Mouse (Mus musculus): ENCODE results near the gene Wasf1. TPM values are rescaled to one million over a fixed set of nuclear protein-coding genes. Genes with fewer than 3 reads are reported as not detected.

Gene Wasf1
- polyA plus RNA-seq, 1 experiment from 2014 or later = 19.5 TPM

- Histone ChIP-seq H3K27ac (ENCODE audit: low read depth) (no peak overlapping the region), H3K9ac (ENCODE audit: low read length) (no peak overlapping the region), H3K27me3 (replicated peaks; ENCODE audit: control insufficient read depth, insufficient read depth, low read length) (no peaks in the 10 kb centered on the region), H3K4me1 (replicated peaks; ENCODE audit: control insufficient read depth, insufficient read depth, low read length) (no peaks in the 10 kb centered on the region), H3K4me3 (ENCODE audit: low read depth, low read length) (no peak overlapping the region), H3K9me3 (ENCODE audit: control insufficient read depth, low read length) (no peaks in the 10 kb centered on the region), H3K4me2 (ENCODE audit: low read length) (no peak overlapping the region), H3K36me3 (ENCODE audit: control insufficient read depth, insufficient read depth, low read length) (no peaks in the 10 kb centered on the region)
- no peak for DNase-seq (ENCODE audit: low spot score)
- no peak for ATAC-seq (replicated peaks; ENCODE audit: low FRiP score, low TSS enrichment, low read depth)
- 95% methylated on average over 1 of the region's 1 CpGs for WGBS
These were observed 22.9 kb downstream of the Wasf1 start for GRCm38 (mm10) chr10:40906131-40906530.

GRCm38 (mm10) chr10:40906802-40907201, 23.5 kb downstream of the Wasf1 start:
- no peaks in the 10 kb centered on the region for H3K36me3 ChIP-seq (ENCODE audit: control insufficient read depth, insufficient read depth, low read length)
- DNase-seq (ENCODE audit: low spot score) (no peak), ATAC-seq (replicated peaks; ENCODE audit: low FRiP score, low TSS enrichment, low read depth) (no peak)
- H3K9ac ChIP-seq (ENCODE audit: low read length) = no peak overlapping the region
- H3K4me2 ChIP-seq (ENCODE audit: low read length) = no peak overlapping the region
- H3K4me1 ChIP-seq (replicated peaks; ENCODE audit: control insufficient read depth, insufficient read depth, low read length) = no peaks in the 10 kb centered on the region
- H3K9me3 ChIP-seq (ENCODE audit: control insufficient read depth, low read length) = no peaks in the 10 kb centered on the region
- no peak overlapping the region for H3K27ac ChIP-seq (ENCODE audit: low read depth)
- 80% methylated on average over 7 of the region's 7 CpGs for WGBS
- H3K4me3 ChIP-seq (ENCODE audit: low read depth, low read length) = no peak overlapping the region
- no peaks in the 10 kb centered on the region for H3K27me3 ChIP-seq (replicated peaks; ENCODE audit: control insufficient read depth, insufficient read depth, low read length)

DNA sequence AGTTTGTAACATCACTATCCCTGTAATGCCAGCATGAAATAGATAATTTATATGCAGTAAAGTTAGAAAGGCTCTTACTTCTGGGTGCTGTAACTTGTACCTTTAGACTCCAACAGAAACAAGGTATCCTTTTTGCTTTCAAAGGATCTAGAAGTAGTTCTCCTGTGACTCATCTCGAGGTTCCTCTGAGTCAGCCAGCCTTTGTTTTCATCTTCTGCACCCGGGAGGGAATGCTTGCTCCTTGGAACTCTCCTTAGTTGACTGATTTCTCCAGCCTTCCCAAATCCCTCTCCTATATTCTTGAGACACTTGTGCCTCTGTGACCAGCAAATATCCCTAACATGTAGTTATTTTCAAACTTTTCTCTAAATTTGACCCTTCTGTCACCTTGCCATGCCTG, 25.3 kb downstream of the Wasf1 start:
- Histone ChIP-seq H3K4me2 (ENCODE audit: low read length) (no peak overlapping the region), H3K27ac (ENCODE audit: low read depth) (no peak overlapping the region), H3K9me3 (ENCODE audit: control insufficient read depth, low read length) (no peaks in the 10 kb centered on the region), H3K36me3 (ENCODE audit: control insufficient read depth, insufficient read depth, low read length) (no peaks in the 10 kb centered on the region), H3K4me1 (replicated peaks; ENCODE audit: control insufficient read depth, insufficient read depth, low read length) (no peaks in the 10 kb centered on the region), H3K9ac (ENCODE audit: low read length) (no peak overlapping the region), H3K4me3 (ENCODE audit: low read depth, low read length) (no peak overlapping the region), H3K27me3 (replicated peaks; ENCODE audit: control insufficient read depth, insufficient read depth, low read length) (no peaks in the 10 kb centered on the region)
- no peak for DNase-seq (ENCODE audit: low spot score)
- WGBS = 38% methylated on average over 2 of the region's 2 CpGs
- no peak for ATAC-seq (replicated peaks; ENCODE audit: low FRiP score, low TSS enrichment, low read depth)

DNA sequence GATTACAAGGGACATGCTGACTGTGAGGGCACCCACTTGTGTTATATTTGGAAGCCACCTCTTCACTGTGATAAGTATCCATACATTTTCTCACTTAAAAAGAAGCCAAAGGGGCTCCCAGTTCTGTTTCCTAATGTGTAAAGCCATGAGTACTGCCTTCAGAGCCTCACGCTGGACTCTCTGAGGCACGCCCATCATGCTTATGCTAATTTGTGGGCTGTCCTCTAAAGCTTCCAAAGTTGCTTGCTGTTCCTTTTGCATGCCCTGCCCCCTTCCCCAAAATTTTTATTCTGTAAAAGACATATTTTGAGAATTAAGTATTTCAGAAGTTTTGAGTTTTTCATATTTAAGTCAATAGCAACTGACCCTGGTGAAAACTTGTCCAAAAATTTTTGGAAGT, 27.5 kb downstream of the Wasf1 start:
- no peak overlapping the region for H3K27ac ChIP-seq (ENCODE audit: low read depth)
- no peak overlapping the region for H3K4me3 ChIP-seq (ENCODE audit: low read depth, low read length)
- no peak overlapping the region for H3K4me2 ChIP-seq (ENCODE audit: low read length)
- no peak overlapping the region for H3K9ac ChIP-seq (ENCODE audit: low read length)
- H3K36me3 ChIP-seq (ENCODE audit: control insufficient read depth, insufficient read depth, low read length) = no peaks in the 10 kb centered on the region
- no peaks in the 10 kb centered on the region for H3K27me3 ChIP-seq (replicated peaks; ENCODE audit: control insufficient read depth, insufficient read depth, low read length)
- no peaks in the 10 kb centered on the region for H3K9me3 ChIP-seq (ENCODE audit: control insufficient read depth, low read length)
- no peak for ATAC-seq (replicated peaks; ENCODE audit: low FRiP score, low TSS enrichment, low read depth)
- H3K4me1 ChIP-seq (replicated peaks; ENCODE audit: control insufficient read depth, insufficient read depth, low read length) = no peaks in the 10 kb centered on the region
- DNase-seq (ENCODE audit: low spot score) = no peak
- 74% methylated on average over 2 of the region's 2 CpGs for WGBS

GRCm38 (mm10) chr10:40915240-40915639, 32.0 kb downstream of the Wasf1 start:
- Histone ChIP-seq H3K4me3 (ENCODE audit: low read depth, low read length) (no peak overlapping the region), H3K4me1 (replicated peaks; ENCODE audit: control insufficient read depth, insufficient read depth, low read length) (no peaks in the 10 kb centered on the region), H3K27me3 (replicated peaks; ENCODE audit: control insufficient read depth, insufficient read depth, low read length) (no peaks in the 10 kb centered on the region), H3K9ac (ENCODE audit: low read length) (no peak overlapping the region), H3K9me3 (ENCODE audit: control insufficient read depth, low read length) (no peaks in the 10 kb centered on the region), H3K4me2 (ENCODE audit: low read length) (no peak overlapping the region), H3K27ac (ENCODE audit: low read depth) (no peak overlapping the region), H3K36me3 (ENCODE audit: control insufficient read depth, insufficient read depth, low read length) (no peaks in the 10 kb centered on the region)
- WGBS = 76% methylated on average over 2 of the region's 2 CpGs
- no peak for ATAC-seq (replicated peaks; ENCODE audit: low FRiP score, low TSS enrichment, low read depth)
- no peak for DNase-seq (ENCODE audit: low spot score)

GRCm38 (mm10) chr10:40918669-40919440, 35.6 kb downstream of the Wasf1 start:
- DNase-seq (ENCODE audit: low spot score) (no peak), ATAC-seq (replicated peaks; ENCODE audit: low FRiP score, low TSS enrichment, low read depth) (no peak)
- Histone ChIP-seq H3K9me3 (ENCODE audit: control insufficient read depth, low read length) (no peaks in the 10 kb centered on the region), H3K27ac (ENCODE audit: low read depth) (no peak overlapping the region), H3K4me2 (ENCODE audit: low read length) (no peak overlapping the region), H3K27me3 (replicated peaks; ENCODE audit: control insufficient read depth, insufficient read depth, low read length) (no peaks in the 10 kb centered on the region), H3K9ac (ENCODE audit: low read length) (no peak overlapping the region), H3K36me3 (ENCODE audit: control insufficient read depth, insufficient read depth, low read length) (peaks cover 9% of the 10 kb centered on the region), H3K4me1 (replicated peaks; ENCODE audit: control insufficient read depth, insufficient read depth, low read length) (no peaks in the 10 kb centered on the region), H3K4me3 (ENCODE audit: low read depth, low read length) (no peak overlapping the region)
- WGBS = 87% methylated on average over 8 of the region's 8 CpGs

DNA sequence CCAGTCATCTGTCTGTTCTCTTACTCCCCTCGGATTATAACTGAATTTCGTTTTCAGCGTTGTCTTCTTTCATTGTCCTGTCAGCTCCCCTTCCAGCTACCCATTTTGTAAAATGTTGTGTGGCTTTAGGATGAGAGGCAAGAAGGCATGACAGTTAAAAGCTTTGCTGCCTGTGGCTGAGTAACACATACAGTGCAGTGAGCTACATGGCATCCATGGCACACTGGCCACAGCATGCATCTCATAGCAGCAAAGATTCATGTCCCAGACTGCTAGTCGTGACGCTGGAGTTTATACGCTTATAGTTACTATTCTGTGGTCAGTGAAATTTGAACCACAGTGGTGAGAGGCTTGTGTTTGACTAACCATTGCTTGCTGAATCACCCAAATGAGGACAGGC, 36.2 kb downstream of the Wasf1 start:
- 85% methylated on average over 6 of the region's 6 CpGs for WGBS

GRCm38 (mm10) chr10:40932995-40933394, 49.7 kb downstream of the Wasf1 start:
- no peaks in the 10 kb centered on the region for H3K27me3 ChIP-seq (replicated peaks; ENCODE audit: control insufficient read depth, insufficient read depth, low read length)
- peaks cover 51% of the 10 kb centered on the region for H3K36me3 ChIP-seq (ENCODE audit: control insufficient read depth, insufficient read depth, low read length)
- no peaks in the 10 kb centered on the region for H3K9me3 ChIP-seq (ENCODE audit: control insufficient read depth, low read length)
- DNase-seq (ENCODE audit: low spot score) (no peak), ATAC-seq (replicated peaks; ENCODE audit: low FRiP score, low TSS enrichment, low read depth) (no peak)
- H3K9ac ChIP-seq (ENCODE audit: low read length) = no peak overlapping the region
- H3K4me1 ChIP-seq (replicated peaks; ENCODE audit: control insufficient read depth, insufficient read depth, low read length) = no peaks in the 10 kb centered on the region
- H3K27ac ChIP-seq (ENCODE audit: low read depth) = no peak overlapping the region
- no peak overlapping the region for H3K4me2 ChIP-seq (ENCODE audit: low read length)
- WGBS = 93% methylated on average over 8 of the region's 8 CpGs
- H3K4me3 ChIP-seq (ENCODE audit: low read depth, low read length) = no peak overlapping the region

More for the DNA sequence above, 36.2 kb downstream of the Wasf1 start:
- no peaks in the 10 kb centered on the region for H3K27me3 ChIP-seq (replicated peaks; ENCODE audit: control insufficient read depth, insufficient read depth, low read length)
- no peaks in the 10 kb centered on the region for H3K4me1 ChIP-seq (replicated peaks; ENCODE audit: control insufficient read depth, insufficient read depth, low read length)
- no peak overlapping the region for H3K9ac ChIP-seq (ENCODE audit: low read length)
- H3K36me3 ChIP-seq (ENCODE audit: control insufficient read depth, insufficient read depth, low read length) = peaks cover 9% of the 10 kb centered on the region
- H3K4me3 ChIP-seq (ENCODE audit: low read depth, low read length) = no peak overlapping the region
- no peak overlapping the region for H3K4me2 ChIP-seq (ENCODE audit: low read length)
- no peaks in the 10 kb centered on the region for H3K9me3 ChIP-seq (ENCODE audit: control insufficient read depth, low read length)
- H3K27ac ChIP-seq (ENCODE audit: low read depth) = no peak overlapping the region
- ATAC-seq (replicated peaks; ENCODE audit: low FRiP score, low TSS enrichment, low read depth) (no peak), DNase-seq (ENCODE audit: low spot score) (no peak)

DNA sequence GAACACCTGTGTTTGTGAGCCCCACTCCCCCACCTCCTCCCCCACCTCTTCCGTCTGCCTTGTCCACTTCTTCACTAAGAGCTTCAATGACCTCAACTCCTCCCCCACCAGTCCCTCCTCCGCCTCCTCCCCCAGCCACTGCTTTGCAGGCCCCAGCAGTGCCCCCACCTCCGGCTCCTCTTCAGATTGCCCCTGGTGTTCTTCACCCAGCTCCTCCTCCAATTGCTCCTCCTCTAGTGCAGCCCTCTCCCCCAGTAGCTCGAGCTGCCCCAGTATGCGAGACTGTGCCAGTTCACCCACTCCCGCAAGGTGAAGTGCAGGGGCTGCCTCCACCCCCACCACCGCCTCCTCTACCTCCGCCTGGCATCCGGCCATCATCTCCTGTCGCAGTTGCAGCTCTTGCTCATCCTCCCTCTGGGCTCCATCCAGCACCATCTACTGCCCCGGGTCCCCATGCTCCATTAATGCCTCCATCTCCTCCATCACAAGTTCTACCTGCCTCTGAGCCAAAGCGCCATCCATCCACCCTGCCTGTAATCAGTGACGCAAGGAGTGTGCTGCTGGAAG, 53.0 kb downstream of the Wasf1 start:
- Histone ChIP-seq H3K36me3 (ENCODE audit: control insufficient read depth, insufficient read depth, low read length) (peaks cover 54% of the 10 kb centered on the region), H3K4me2 (ENCODE audit: low read length) (no peak overlapping the region), H3K9ac (ENCODE audit: low read length) (no peak overlapping the region), H3K9me3 (ENCODE audit: control insufficient read depth, low read length) (no peaks in the 10 kb centered on the region), H3K27ac (ENCODE audit: low read depth) (no peak overlapping the region), H3K4me1 (replicated peaks; ENCODE audit: control insufficient read depth, insufficient read depth, low read length) (no peaks in the 10 kb centered on the region), H3K27me3 (replicated peaks; ENCODE audit: control insufficient read depth, insufficient read depth, low read length) (no peaks in the 10 kb centered on the region), H3K4me3 (ENCODE audit: low read depth, low read length) (no peak overlapping the region)
- ATAC-seq (replicated peaks; ENCODE audit: low FRiP score, low TSS enrichment, low read depth) (no peak), DNase-seq (ENCODE audit: low spot score) (no peak)
- 76% methylated on average over 13 of the region's 13 CpGs for WGBS

Data from intestine, embryonic 14.5 days (tissue).